Mouse (Mus musculus) embryonic facial prominence, embryonic 15.5 days (tissue): ENCODE measurements around the gene Arhgap25. TPM values are rescaled to one million over a fixed set of nuclear protein-coding genes. Genes with fewer than 3 reads are reported as not detected.

Experiments used
- ATAC-seq: fragments of 200-750 bp; cut with Nextera tagmentation; 2 replicates; pipeline ENCODE4 v1.8.0; 2017; ENCODE audit warnings: low read depth, moderate TSS enrichment; ENCODE audit not compliant: insufficient number of reproducible peaks, low FRiP score, low TSS enrichment
- H3K27ac ChIP-seq: fragments of 300-500 bp; sonication (generic); replicated peaks from 2 replicates; pipeline ENCODE4 v1.5.1; 2015; ENCODE audit warnings: mild to moderate bottlenecking, inconsistent platforms
- H3K27me3 ChIP-seq: fragments of 300-500 bp; sonication (generic); 2 replicates; pipeline ENCODE4 v1.6.1; 2015; ENCODE audit warnings: inconsistent platforms
- H3K36me3 ChIP-seq: fragments of 300-500 bp; sonication (generic); 2 replicates; pipeline ENCODE4 v1.6.1; 2015; ENCODE audit warnings: mild to moderate bottlenecking, inconsistent platforms
- H3K4me1 ChIP-seq: fragments of 300-500 bp; sonication (generic); 2 replicates; pipeline ENCODE4 v1.6.1; 2015; ENCODE audit warnings: inconsistent platforms
- H3K4me2 ChIP-seq: fragments of 300-500 bp; sonication (generic); replicated peaks from 2 replicates; pipeline ENCODE4 v1.6.1; 2015; ENCODE audit warnings: mild to moderate bottlenecking, inconsistent platforms
- H3K4me3 ChIP-seq: fragments of 300-500 bp; sonication (generic); replicated peaks from 2 replicates; pipeline ENCODE4 v1.5.1; 2015; ENCODE audit warnings: mild to moderate bottlenecking, inconsistent platforms
- H3K9ac ChIP-seq: fragments of 300-500 bp; sonication (generic); 2 replicates; pipeline ENCODE4 v1.6.1; 2015; ENCODE audit warnings: inconsistent platforms
- H3K9me3 ChIP-seq: fragments of 300-500 bp; sonication (generic); replicated peaks from 2 replicates; pipeline ENCODE4 v1.6.1; 2016; ENCODE audit warnings: inconsistent platforms
- WGBS: fragments of 180-500 bp; shearing (Covaris S2); methylation state at CpG from one replicate; pipeline ENCODE4 v1.1.7; 2015; 5-methylcytosine and 5-hydroxymethylcytosine counted together
- polyA plus RNA-seq: library from polyadenylated mRNA; unstranded; fragments of >200 nt; fragmentation: Nextera tagmentation; extraction: Ambion mirVana; gene quantifications from 2 replicates; pipeline ENCODE4 v1.2.1, GENCODE M21; 2015

The Arhgap25 gene
- polyA plus RNA-seq, 1 experiment from 2014 or later = 8.3 TPM

- WGBS = 68% methylated on average over 8 of the region's 8 CpGs
- no peak for ATAC-seq
- H3K9me3 ChIP-seq = no peaks in the 10 kb centered on the region
Observed at GRCm38 (mm10) chr6:87520572-87520971, 12.5 kb downstream of the Arhgap25 start.

DNA sequence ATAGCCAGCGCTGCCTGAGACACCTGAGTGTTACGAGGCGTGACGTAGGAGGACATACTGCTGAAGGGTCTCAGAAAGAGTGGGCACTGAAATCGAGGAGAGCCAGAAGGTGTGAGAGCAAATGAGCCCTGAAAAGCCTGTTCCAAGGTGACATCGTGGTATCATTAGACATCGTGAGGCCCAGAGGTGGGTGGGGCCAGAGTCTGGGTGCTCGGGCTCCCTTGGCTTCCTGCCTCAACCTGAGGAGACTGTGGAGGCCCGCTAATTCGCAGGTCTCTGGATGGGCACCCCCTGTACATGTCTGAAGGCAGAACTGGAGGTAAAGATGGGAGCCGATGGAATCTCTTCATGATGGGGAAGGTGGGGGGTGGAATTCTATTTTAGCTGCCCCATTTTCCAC, 13.2 kb downstream of the Arhgap25 start:
- Histone ChIP-seq H3K36me3 (no peaks in the 10 kb centered on the region), H3K9ac (no peak overlapping the region), H3K27ac (no peak overlapping the region), H3K4me3 (no peak overlapping the region), H3K4me2 (no peak overlapping the region), H3K4me1 (no peaks in the 10 kb centered on the region), H3K9me3 (no peaks in the 10 kb centered on the region), H3K27me3 (no peaks in the 10 kb centered on the region)
- WGBS = 86% methylated on average over 11 of the region's 11 CpGs
- no peak for ATAC-seq

More at GRCm38 (mm10) chr6:87520572-87520971, 12.5 kb downstream of the Arhgap25 start:
- Histone ChIP-seq H3K4me1 (no peaks in the 10 kb centered on the region), H3K27ac (no peak overlapping the region), H3K4me2 (no peak overlapping the region), H3K9ac (no peak overlapping the region), H3K27me3 (no peaks in the 10 kb centered on the region), H3K4me3 (no peak overlapping the region), H3K36me3 (no peaks in the 10 kb centered on the region)

GRCm38 (mm10) chr6:87518622-87519021, 14.4 kb downstream of the Arhgap25 start:
- H3K27ac ChIP-seq = no peak overlapping the region
- ATAC-seq = no peak
- no peaks in the 10 kb centered on the region for H3K27me3 ChIP-seq
- no peak overlapping the region for H3K4me2 ChIP-seq
- H3K36me3 ChIP-seq = no peaks in the 10 kb centered on the region
- no peak overlapping the region for H3K9ac ChIP-seq
- 91% methylated on average over 10 of the region's 10 CpGs for WGBS
- H3K4me1 ChIP-seq = no peaks in the 10 kb centered on the region
- no peaks in the 10 kb centered on the region for H3K9me3 ChIP-seq
- no peak overlapping the region for H3K4me3 ChIP-seq

GRCm38 (mm10) chr6:87517753-87518409, 15.2 kb downstream of the Arhgap25 start:
- no peak overlapping the region for H3K9ac ChIP-seq
- no peaks in the 10 kb centered on the region for H3K9me3 ChIP-seq
- WGBS = 83% methylated on average over 4 of the region's 4 CpGs
- no peak overlapping the region for H3K4me3 ChIP-seq
- H3K4me2 ChIP-seq = no peak overlapping the region
- H3K27ac ChIP-seq = no peak overlapping the region
- H3K4me1 ChIP-seq = no peaks in the 10 kb centered on the region
- no peaks in the 10 kb centered on the region for H3K27me3 ChIP-seq
- ATAC-seq = no peak
- no peaks in the 10 kb centered on the region for H3K36me3 ChIP-seq

DNA sequence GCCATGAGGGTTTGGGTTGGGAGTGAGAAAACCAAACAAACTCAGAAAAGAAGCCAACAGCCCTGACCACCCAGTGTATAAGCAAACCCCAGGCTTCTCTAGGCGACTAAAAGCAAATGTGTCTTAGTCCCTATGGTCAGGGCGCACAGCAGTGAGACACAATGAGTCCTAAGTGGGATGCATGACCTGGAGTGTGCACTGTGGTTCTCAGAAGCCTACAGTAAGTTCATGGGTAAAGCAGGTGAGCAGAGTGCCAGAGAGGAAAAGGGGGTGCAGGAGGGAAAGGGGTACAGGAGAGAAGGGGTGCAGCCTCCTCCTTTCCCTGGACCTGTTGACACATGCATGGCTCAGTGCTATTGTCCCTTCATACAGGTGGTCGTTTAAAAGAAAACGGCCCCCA, 18.7 kb downstream of the Arhgap25 start:
- Histone ChIP-seq H3K27me3 (no peaks in the 10 kb centered on the region), H3K4me1 (no peaks in the 10 kb centered on the region), H3K27ac (no peak overlapping the region), H3K36me3 (no peaks in the 10 kb centered on the region), H3K4me3 (no peak overlapping the region), H3K4me2 (no peak overlapping the region), H3K9me3 (no peaks in the 10 kb centered on the region), H3K9ac (no peak overlapping the region)
- ATAC-seq = no peak
- WGBS = 73% methylated on average over 4 of the region's 4 CpGs

DNA sequence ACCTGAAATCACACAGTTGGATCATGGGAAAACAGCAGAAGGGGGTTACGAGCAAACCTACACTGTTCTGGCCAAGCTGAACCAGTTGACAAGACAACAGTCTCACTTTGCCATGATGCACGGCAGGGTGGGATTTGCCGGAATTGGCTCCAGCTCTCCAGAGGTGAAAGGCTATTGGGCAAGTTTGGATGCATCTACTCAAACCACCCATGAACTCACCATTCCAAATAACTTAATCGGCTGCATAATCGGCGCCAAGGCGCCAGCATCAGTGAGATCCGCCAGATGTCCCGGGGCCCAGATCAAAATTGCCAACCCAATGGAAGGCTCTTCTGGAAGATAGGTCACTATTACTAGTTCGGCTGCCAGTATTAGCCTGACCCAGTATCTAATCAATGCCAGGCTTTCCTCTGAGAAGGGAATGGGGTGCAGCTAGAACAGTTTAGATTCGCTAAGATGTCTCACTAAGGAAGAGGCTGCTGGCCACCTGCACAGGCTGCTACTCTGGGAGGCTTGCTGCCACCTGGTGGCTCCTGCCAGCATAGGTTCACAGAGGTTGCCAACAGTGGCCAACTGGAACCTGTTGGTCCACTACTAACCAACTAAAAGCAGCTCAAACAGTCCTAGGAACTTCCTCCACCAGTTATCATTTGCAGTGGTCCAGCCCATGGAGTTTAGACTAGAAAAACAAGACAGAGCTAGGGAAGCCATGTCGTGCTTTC, 19.9 kb downstream of the Arhgap25 start:
- H3K4me1 ChIP-seq = no peaks in the 10 kb centered on the region
- H3K9ac ChIP-seq = no peak overlapping the region
- H3K9me3 ChIP-seq = no peaks in the 10 kb centered on the region
- no peak for ATAC-seq
- WGBS = 64% methylated on average over 12 of the region's 12 CpGs
- no peaks in the 10 kb centered on the region for H3K36me3 ChIP-seq
- no peaks in the 10 kb centered on the region for H3K27me3 ChIP-seq
- H3K4me2 ChIP-seq = no peak overlapping the region
- H3K4me3 ChIP-seq = no peak overlapping the region
- H3K27ac ChIP-seq = no peak overlapping the region

DNA sequence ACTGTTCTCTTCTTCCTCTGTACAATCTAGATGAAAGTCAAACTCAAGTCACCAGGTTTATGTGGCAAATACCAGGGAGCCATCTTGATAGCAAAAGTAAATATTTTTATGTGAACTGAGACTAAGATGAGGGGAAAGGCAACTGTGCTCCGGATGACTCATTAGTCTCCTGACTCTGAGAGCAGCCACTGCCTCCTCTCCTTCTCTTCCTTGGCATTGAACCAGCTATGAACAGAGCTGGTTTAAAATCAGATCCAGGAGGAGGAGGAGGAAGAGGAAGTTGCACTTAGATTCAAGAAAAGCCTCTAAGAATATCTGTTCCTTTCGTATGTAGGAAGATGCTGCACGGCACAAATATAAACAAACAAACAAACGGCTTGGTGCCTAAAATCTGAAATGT, 22.1 kb downstream of the Arhgap25 start:
- Histone ChIP-seq H3K27ac (no peak overlapping the region), H3K4me3 (no peak overlapping the region)

GRCm38 (mm10) chr6:87509806-87510205, 23.3 kb downstream of the Arhgap25 start:
- H3K4me2 ChIP-seq = no peak overlapping the region
- no peak overlapping the region for H3K4me3 ChIP-seq
- no peak for ATAC-seq
- no peaks in the 10 kb centered on the region for H3K9me3 ChIP-seq
- whole genome bisulfite sequencing = 77% methylated on average over 2 of the region's 2 CpGs
- no peak overlapping the region for H3K27ac ChIP-seq
- H3K9ac ChIP-seq = no peak overlapping the region
- H3K36me3 ChIP-seq = no peaks in the 10 kb centered on the region
- H3K27me3 ChIP-seq = no peaks in the 10 kb centered on the region
- no peaks in the 10 kb centered on the region for H3K4me1 ChIP-seq

More for the DNA sequence above, 22.1 kb downstream of the Arhgap25 start:
- Histone ChIP-seq H3K4me2 (no peak overlapping the region), H3K9me3 (no peaks in the 10 kb centered on the region), H3K27me3 (no peaks in the 10 kb centered on the region), H3K4me1 (no peaks in the 10 kb centered on the region), H3K36me3 (no peaks in the 10 kb centered on the region), H3K9ac (no peak overlapping the region)
- ATAC-seq = no peak
- WGBS = 65% methylated on average over 4 of the region's 4 CpGs

- WGBS = 81% methylated on average over 7 of the region's 7 CpGs
- Histone ChIP-seq H3K4me2 (no peak overlapping the region), H3K9me3 (no peaks in the 10 kb centered on the region), H3K9ac (no peak overlapping the region), H3K36me3 (no peaks in the 10 kb centered on the region), H3K27me3 (no peaks in the 10 kb centered on the region), H3K4me3 (no peak overlapping the region), H3K27ac (no peak overlapping the region), H3K4me1 (0 out of 2 replicates have a peak, but pooled peaks cover 8% of the 10 kb centered on the region)
- ATAC-seq = no peak
Observed at GRCm38 (mm10) chr6:87504875-87505274, 28.2 kb downstream of the Arhgap25 start.

- 63% methylated on average over 5 of the region's 5 CpGs for WGBS
Observed at GRCm38 (mm10) chr6:87503976-87504375, 29.1 kb downstream of the Arhgap25 start.

GRCm38 (mm10) chr6:87503536-87503935, 29.5 kb downstream of the Arhgap25 start:
- whole genome bisulfite sequencing = 86% methylated on average over 1 of the region's 1 CpGs
- no peak overlapping the region for H3K27ac ChIP-seq
- H3K4me3 ChIP-seq = no peak overlapping the region
- no peaks in the 10 kb centered on the region for H3K36me3 ChIP-seq
- H3K4me1 ChIP-seq = 0 out of 2 replicates have a peak, but pooled peaks cover 9% of the 10 kb centered on the region
- ATAC-seq = no peak
- no peak overlapping the region for H3K9ac ChIP-seq
- H3K27me3 ChIP-seq = no peaks in the 10 kb centered on the region
- no peak overlapping the region for H3K4me2 ChIP-seq
- H3K9me3 ChIP-seq = no peaks in the 10 kb centered on the region

More at GRCm38 (mm10) chr6:87503976-87504375, 29.1 kb downstream of the Arhgap25 start:
- no peak for ATAC-seq
- Histone ChIP-seq H3K9ac (no peak overlapping the region), H3K27ac (no peak overlapping the region), H3K4me3 (no peak overlapping the region), H3K27me3 (no peaks in the 10 kb centered on the region), H3K9me3 (no peaks in the 10 kb centered on the region), H3K36me3 (no peaks in the 10 kb centered on the region), H3K4me1 (0 out of 2 replicates have a peak, but pooled peaks cover 9% of the 10 kb centered on the region), H3K4me2 (no peak overlapping the region)
